Mouse (Mus musculus): ENCODE measurements around the gene Clstn2.

DNA sequence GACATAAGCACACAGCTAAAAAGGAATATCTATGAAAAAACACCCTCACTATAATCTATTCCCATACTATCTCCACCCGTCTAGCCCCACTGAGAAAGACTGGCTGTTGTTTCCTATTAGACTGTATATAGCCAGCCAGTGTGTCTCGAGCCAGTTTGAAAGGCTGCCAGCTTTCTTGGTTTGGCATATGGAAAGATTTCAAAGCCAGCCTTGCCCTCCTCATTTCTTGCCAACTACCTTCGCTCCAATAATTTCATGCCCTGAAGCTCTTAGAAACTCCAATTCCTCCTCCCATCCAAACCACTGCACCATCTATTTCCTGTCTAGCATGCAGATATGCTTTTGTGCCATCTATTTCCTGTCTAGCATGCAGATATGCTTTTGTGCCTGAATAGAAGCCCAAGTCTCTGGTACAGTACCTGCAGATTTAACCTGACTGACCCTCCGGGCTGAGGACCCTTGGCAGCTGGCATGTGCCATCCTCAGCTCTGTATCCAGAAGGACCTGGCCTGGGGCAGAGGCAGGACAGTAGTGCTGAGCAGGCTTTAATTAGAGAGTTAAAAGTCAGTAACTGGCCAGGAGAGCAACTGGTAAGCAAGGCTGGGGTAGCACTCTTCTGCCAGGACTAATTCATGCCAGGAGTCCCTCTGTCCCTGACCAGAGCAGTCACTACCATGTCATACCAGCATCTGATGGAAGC lies 76.4 kb downstream of the Clstn2 start:
- TF ChIP-seq CTCF (conservative IDR thresholded peaks at IDR 0.05; ENCODE audit: low read length) (no peak), NANOG (IDR thresholded peaks at IDR 0.05; ENCODE audit: borderline replicate concordance, low read length) (no peak), POU5F1 (IDR thresholded peaks at IDR 0.05; ENCODE audit: borderline replicate concordance, low read length) (no peak)

Measured in E14TG2a.4 (cell line).